Mouse (Mus musculus) myocyte (in vitro differentiated cells): ENCODE data around the gene Hist1h1e. TPM values are rescaled to one million over a fixed set of nuclear protein-coding genes. Genes with fewer than 3 reads are reported as not detected.
A peak's percentile ranks its signal among the peaks of the same experiment; 100 is the strongest.
"Not testable (repeated sequence)": the region's sequence is repeated elsewhere in the genome, so short reads cannot be mapped to it uniquely, and the experiment has no call there.

Experiments used
- H3K27me3 ChIP-seq: one replicate; pipeline ENCODE4 v1.6.1; 2011; ENCODE audit not compliant: control insufficient read depth, insufficient read depth, insufficient read length
- H3K36me3 ChIP-seq: one replicate; pipeline ENCODE4 v1.6.1; 2011; ENCODE audit not compliant: control insufficient read depth, insufficient read depth
- H3K4me2 ChIP-seq: one replicate; pipeline ENCODE4 v1.6.1; 2011; ENCODE audit warnings: low read depth, control low read depth
- H3K4me3 ChIP-seq: one replicate; pipeline ENCODE4 v1.5.1; 2011; ENCODE audit warnings: mild to moderate bottlenecking, control low read depth, moderate library complexity
- H3K79me2 ChIP-seq: one replicate; pipeline ENCODE4 v1.6.1; 2011; ENCODE audit not compliant: control insufficient read depth, insufficient read depth
- H3ac ChIP-seq: one replicate; pipeline ENCODE4 v1.6.1; 2011; ENCODE audit not compliant: control insufficient read depth, insufficient read length
- CEBPB ChIP-seq: IDR thresholded peaks from 2 replicates; pipeline ENCODE4 v1.6.1; 2011; ENCODE audit warnings: mild to moderate bottlenecking, moderate library complexity; ENCODE audit not compliant: poor library complexity, insufficient read depth, severe bottlenecking
- E2F4 ChIP-seq: IDR thresholded peaks from one replicate; pipeline ENCODE4 v1.6.1; 2011; ENCODE audit warnings: mild to moderate bottlenecking, control low read depth, moderate library complexity; ENCODE audit not compliant: insufficient read depth
- MAX ChIP-seq: IDR thresholded peaks from one replicate; pipeline ENCODE4 v1.6.1; 2011; ENCODE audit warnings: low read depth, mild to moderate bottlenecking, control low read depth
- MYOD1 ChIP-seq, 3 experiments: IDR thresholded peaks; one replicate each; pipeline ENCODE4 v1.6.1; 2011; ENCODE audit warnings: control low read depth in 2 of 3, low read depth in 2 of 3, mild to moderate bottlenecking in 2 of 3, moderate library complexity in 1 of 3; ENCODE audit not compliant: insufficient read length in 2 of 3, control insufficient read depth in 1 of 3
- MYOG ChIP-seq, 3 experiments: IDR thresholded peaks; one replicate each; pipeline ENCODE4 v1.6.1; 2011; ENCODE audit warnings: control low read depth in 2 of 3, low read depth in 2 of 3, mild to moderate bottlenecking in 2 of 3; ENCODE audit not compliant: insufficient read length in 2 of 3, control insufficient read depth in 1 of 3, insufficient read depth in 1 of 3
- POLR2A ChIP-seq: IDR thresholded peaks from one replicate; pipeline ENCODE4 v1.6.1; 2011; ENCODE audit warnings: low read depth, mild to moderate bottlenecking, control low read depth, moderate library complexity; ENCODE audit not compliant: insufficient read length
- POLR2AphosphoS2 ChIP-seq: IDR thresholded peaks from one replicate; pipeline ENCODE4 v1.6.1; 2011; ENCODE audit warnings: low read depth, control low read depth; ENCODE audit not compliant: insufficient read length
- REST ChIP-seq: IDR thresholded peaks from one replicate; pipeline ENCODE4 v1.6.1; 2011; ENCODE audit warnings: mild to moderate bottlenecking, control low read depth, moderate library complexity; ENCODE audit not compliant: insufficient read depth, insufficient read length
- SRF ChIP-seq: IDR thresholded peaks from one replicate; pipeline ENCODE4 v1.6.1; 2011; ENCODE audit warnings: low read depth; ENCODE audit not compliant: control insufficient read depth, insufficient read length
- TCF12 ChIP-seq: IDR thresholded peaks from one replicate; pipeline ENCODE4 v1.6.1; 2011; ENCODE audit warnings: mild to moderate bottlenecking, control low read depth; ENCODE audit not compliant: poor library complexity, insufficient read depth, severe bottlenecking
- TCF3 ChIP-seq: IDR thresholded peaks from one replicate; pipeline ENCODE4 v1.6.1; 2011; ENCODE audit warnings: low read depth, control low read depth; ENCODE audit not compliant: insufficient read length
- USF1 ChIP-seq: IDR thresholded peaks from one replicate; pipeline ENCODE4 v1.6.1; 2011; ENCODE audit warnings: low read depth, mild to moderate bottlenecking, control low read depth, moderate library complexity
- polyA plus RNA-seq: library from polyadenylated mRNA; unstranded; fragments of >200 nt; fragmentation: generic; extraction: Trizol; gene quantifications from one replicate; pipeline ENCODE4 v1.2.1, GENCODE M21; 2012; ENCODE audit warnings: missing spikeins

The Hist1h1e gene
- polyA plus RNA-seq, 1 experiment, result 4.7 TPM

- H3K36me3 ChIP-seq, H3K79me2 ChIP-seq, H3ac ChIP-seq, H3K27me3 ChIP-seq: not testable (repeated sequence)
- TF ChIP-seq POLR2AphosphoS2 (peak; percentile 70), POLR2A (peak; percentile 61)
- Histone ChIP-seq H3K4me3 (peak overlapping the region; percentile 27), H3K4me2 (peak overlapping the region; percentile 77)
These were observed 47.7 kb downstream of the Hist1h1e start for GRCm38 (mm10) chr13:23574546-23575170.

DNA sequence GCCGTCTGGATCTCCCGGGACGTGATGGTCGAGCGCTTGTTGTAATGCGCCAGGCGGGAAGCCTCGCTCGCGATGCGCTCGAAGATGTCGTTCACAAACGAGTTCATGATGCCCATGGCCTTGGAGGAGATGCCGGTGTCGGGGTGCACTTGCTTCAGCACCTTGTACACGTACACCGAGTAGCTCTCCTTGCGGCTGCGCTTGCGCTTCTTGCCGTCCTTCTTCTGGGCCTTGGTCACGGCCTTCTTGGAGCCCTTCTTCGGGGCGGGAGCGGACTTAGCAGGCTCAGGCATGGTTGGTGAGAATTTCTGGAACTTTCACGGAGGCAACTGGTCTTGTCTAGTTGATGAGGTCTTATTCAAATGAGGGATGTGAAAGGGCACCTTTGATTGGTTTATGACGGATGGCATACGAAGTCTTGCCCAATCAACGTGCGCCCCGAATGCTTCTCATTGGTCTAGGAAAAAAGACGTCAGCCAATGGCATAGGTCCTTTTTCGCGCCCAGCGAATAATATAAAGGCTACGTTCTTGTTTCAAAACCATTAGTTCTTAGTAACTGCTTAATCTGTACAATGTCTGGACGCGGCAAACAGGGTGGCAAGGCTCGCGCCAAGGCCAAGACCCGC lies 48.3 kb downstream of the Hist1h1e start, which contains the start of the genes Hist1h2bf and Hist1h2ad:
Gene Hist1h2bf, minus strand, starts transcription at position 299 of the 627 bp plus-strand sequence.
Gene Hist1h2ad, plus strand, starts transcription at position 484 of the 627 bp plus-strand sequence.
- Histone ChIP-seq H3K4me2 (peak within 1 kb of the TSS; percentile 77), H3K4me3 (peak within 1 kb of the TSS; percentile 27)
- not testable (repeated sequence) for H3K27me3 ChIP-seq, H3K79me2 ChIP-seq, H3K36me3 ChIP-seq, H3ac ChIP-seq
- peak; percentile 65 for TF ChIP-seq POLR2A
- peak; percentile 84 for TF ChIP-seq POLR2AphosphoS2
- peak; percentile 83 for TF ChIP-seq E2F4

DNA sequence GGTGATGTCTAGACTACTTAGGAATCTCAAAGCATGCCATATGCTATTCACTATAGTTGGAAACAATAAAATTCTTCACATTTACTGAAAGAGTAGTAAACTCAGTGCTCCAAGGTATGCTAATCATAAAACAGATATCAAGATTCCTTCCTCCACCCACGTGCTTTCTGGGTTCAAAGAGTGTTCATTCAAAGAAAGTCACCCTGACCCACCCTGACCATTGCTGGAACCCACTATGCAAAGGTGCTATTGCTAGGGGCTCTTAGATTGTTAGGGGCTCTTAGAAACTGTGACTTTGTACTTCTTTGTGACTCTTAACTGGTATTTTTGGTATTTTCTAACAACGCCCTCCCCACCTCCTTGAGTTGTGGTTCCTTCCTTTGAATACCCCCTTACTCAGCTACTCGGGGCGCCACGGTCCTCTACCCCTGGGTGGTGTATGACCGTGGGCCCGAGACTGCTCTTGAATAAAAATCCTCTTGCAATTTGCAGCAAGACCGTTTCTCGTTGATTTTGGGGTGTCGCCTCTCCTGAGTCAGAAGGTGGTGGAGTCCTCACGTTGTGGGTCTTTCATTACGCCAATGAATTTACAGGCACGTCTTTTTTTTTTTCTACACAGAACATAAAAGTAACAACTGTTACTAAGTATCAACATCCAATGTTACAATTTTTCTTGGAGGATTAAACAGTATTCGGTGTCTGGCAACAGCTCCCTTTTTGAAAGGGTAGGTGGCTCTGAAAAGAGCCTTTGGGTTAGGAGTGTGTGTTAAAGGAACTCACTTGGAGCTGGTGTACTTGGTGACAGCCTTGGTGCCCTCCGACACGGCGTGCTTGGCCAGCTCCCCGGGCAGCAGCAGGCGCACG lies 49.1 kb downstream of the Hist1h1e start:
- peak overlapping the region; percentile 64 for H3K4me2 ChIP-seq
- H3K4me3 ChIP-seq, result peak overlapping the region; percentile 27
- not testable (repeated sequence) for H3K27me3 ChIP-seq, H3K36me3 ChIP-seq, H3ac ChIP-seq, H3K79me2 ChIP-seq

DNA sequence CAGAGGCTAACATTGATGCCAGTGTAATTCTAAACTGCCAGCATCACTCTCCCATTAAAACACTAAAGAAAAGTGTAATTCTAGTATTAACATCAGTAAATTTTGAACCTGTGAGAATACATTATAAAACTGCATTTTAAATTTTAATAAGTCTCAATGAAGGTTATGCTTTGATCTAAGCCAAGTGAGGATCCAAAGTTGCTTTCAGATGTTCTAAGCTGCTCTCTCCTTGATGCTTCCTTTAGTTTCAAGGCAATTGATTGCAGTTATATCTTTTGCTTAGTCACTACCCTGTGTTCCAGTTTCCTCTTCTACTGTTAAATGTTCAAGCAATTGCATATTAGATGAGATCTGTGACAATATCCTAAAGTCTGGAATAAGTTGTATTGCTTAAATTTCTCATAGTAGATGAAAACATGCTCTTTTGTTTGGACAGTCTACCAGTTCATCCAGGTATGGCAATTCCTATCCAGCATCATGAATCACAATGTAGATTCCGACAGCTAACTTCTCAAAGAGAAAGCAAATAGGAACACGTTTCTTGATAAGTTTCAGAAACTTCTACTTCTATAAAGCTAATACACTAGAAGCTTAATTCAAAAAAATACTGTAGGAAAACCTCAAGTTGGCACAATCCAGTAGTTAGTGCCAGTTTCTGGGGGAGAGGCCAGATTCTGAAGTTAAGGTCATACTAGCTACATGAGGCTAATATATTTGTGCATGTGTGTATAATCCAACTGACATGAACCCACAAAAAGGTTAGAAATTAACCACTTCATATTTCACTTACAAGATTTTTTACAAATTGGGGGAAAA lies 49.9 kb downstream of the Hist1h1e start:
- Histone ChIP-seq H3K27me3 (no peaks in the 10 kb centered on the region), H3K79me2 (no peaks in the 10 kb centered on the region), H3K4me2 (peak overlapping the region; percentile 64), H3K4me3 (peak overlapping the region; percentile 27), H3K36me3 (no peaks in the 10 kb centered on the region), H3ac (no peak overlapping the region)
- TF ChIP-seq POLR2A (no peak), CEBPB (no peak), TCF3 (no peak), TCF12 (no peak), POLR2AphosphoS2 (no peak), SRF (no peak), MYOD1 (IDR thresholded peaks at IDR 0.05; ENCODE audit: control insufficient read depth in 1 of 3, insufficient read length in 2 of 3, low read depth in 2 of 3) (no peak), MAX (no peak), MYOG (IDR thresholded peaks at IDR 0.05; ENCODE audit: control insufficient read depth in 1 of 3, insufficient read depth in 1 of 3, insufficient read length in 2 of 3, low read depth in 2 of 3) (no peak), E2F4 (no peak), USF1 (no peak), REST (no peak)

- TF ChIP-seq POLR2A (peak; percentile 78), POLR2AphosphoS2 (peak; percentile 82)
- peak overlapping the region; percentile 27 for H3K4me3 ChIP-seq
- H3K79me2 ChIP-seq, H3K36me3 ChIP-seq, H3ac ChIP-seq, H3K27me3 ChIP-seq: not testable (repeated sequence)
- H3K4me2 ChIP-seq, result peak overlapping the region; percentile 64
These were observed 50.7 kb downstream of the Hist1h1e start for GRCm38 (mm10) chr13:23571504-23572217.
